Mouse (Mus musculus) left cerebral cortex, adult 18-20 months (tissue): ENCODE data around the gene Lyrm7. TPM values are rescaled to one million over a fixed set of nuclear protein-coding genes. Genes with fewer than 3 reads are reported as not detected.

Experiments used
- total RNA-seq, 2 experiments: library from RNA; stranded (reverse); gene quantifications; 2 replicates each; pipeline ENCODE4 v1.2.3; 2021

Lyrm7 gene
- total RNA-seq, 2 experiments from 2014 or later, result 30.1 to 31.1 TPM

Other genes starting within 250 kb of the Lyrm7 start
- 100 to 1,000 TPM; 117 to 125 TPM for gene Cdc42se2, start 73.2 kb downstream of the Lyrm7 start, total RNA-seq
- 100 to 1,000 TPM; 262 to 270 TPM for gene Hint1, start 5.5 kb upstream of the Lyrm7 start, total RNA-seq
- 10 to 100 TPM in 1 of 2 experiments, 1 to 10 TPM in 1; 8.6 to 10.3 TPM for gene Gpx3, start 41.5 kb upstream of the Lyrm7 start, total RNA-seq
- gene Tnip1, start 102.0 kb upstream of the Lyrm7 start, total RNA-seq, result 10 to 100 TPM; 34.7 to 35.6 TPM
- gene Anxa6, start 172.5 kb upstream of the Lyrm7 start, total RNA-seq, result 10 to 100 TPM; 86.6 to 97.2 TPM
- gene Ccdc69, start 217.2 kb upstream of the Lyrm7 start, total RNA-seq, result under 1 TPM; 0.47 to 0.77 TPM
- 10 to 100 TPM; 29.1 to 30.7 TPM for gene Gm2a, start 237.2 kb upstream of the Lyrm7 start, total RNA-seq